Mouse (Mus musculus) erythroblast, adult 5-6 weeks (primary cell): ENCODE data around the gene Necab3. TPM values are rescaled to one million over a fixed set of nuclear protein-coding genes. Genes with fewer than 3 reads are reported as not detected.

Experiments
- ATAC-seq: replicated peaks from 2 replicates; pipeline ENCODE4 v1.8.0; 2016; ENCODE audit warnings: moderate number of reproducible peaks, mild to moderate bottlenecking, moderate TSS enrichment, inconsistent platforms; ENCODE audit not compliant: poor library complexity, low FRiP score, severe bottlenecking
- total RNA-seq, 2 experiments: library from RNA; stranded (forward) in 1 of 2; stranded (reverse) in 1 of 2; fragments of 150-400 nt in 1 of 2; fragments of 200-764, 138-1000 nt in 1 of 2; gene quantifications; 2 replicates each; pipeline versions ENCODE4 v1.2.3 to v1.2.4; 2015 to 2017; ENCODE audit warnings: low replicate concordance in 2 of 2

The Necab3 gene
- total RNA-seq, 2 experiments from 2014 or later: not detected

DNA sequence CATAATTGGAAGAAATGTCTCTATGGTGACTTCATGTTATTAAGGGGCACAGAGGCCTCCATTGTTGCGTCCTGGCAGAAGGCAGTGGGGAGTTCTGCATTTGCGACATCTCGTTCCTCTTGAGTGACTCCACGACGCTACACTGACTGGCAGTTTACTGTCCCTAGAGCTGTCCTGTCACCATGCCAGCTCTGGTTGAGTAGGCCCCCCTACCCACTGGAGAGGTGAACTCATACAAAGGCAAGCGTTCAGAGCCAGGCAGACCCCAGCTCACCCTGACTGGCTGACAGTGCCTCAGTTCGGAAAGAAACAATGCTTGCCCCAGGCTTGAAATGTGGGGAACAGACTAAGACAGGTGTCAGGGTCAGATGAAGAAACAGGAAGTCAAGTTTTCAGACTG lies 15.6 kb upstream of the Necab3 start:
- ATAC-seq: no peak

GRCm38 (mm10) chr2:154572996-154573395 lies 14.3 kb upstream of the Necab3 start:
- ATAC-seq: no peak

DNA sequence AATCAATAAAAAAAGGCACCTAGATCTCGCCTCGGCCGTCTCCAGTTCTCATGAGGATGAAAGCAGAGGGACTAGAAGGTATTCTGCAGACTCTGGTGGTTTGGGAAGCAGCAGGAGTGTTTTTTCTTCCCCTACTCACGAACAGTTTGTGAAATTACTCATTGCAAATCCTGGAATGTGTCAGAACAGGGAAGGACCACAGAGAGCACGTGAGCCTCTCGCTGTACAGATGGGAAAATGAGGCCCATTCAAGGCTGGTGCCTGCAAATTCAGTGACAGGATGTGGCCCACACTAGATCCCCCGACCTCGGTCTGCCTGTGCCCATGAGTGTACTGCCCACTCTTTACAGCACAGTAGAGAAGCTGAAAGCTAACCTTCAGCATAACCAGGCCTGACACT lies 13.3 kb upstream of the Necab3 start:
- no peak for ATAC-seq

DNA sequence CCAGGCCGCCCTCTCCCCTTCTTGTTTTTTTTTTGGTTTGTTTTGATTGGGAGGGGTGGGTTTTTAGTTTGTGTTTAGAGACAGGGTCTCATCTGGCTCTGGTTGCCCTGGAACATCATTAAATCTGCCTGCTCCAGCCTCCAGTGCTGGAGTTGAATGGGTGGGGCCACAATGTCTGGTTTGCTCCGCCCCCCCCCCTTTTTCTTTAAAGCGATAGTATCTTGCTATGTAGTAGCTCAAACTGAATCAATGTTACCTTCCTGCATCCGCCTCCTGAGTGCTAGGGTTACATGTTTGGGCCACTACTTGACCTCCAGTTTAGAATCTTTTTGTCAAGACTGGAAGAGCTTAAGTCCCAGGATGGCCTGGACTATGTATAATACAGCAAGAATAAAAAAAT lies 12.6 kb upstream of the Necab3 start:
- no peak for ATAC-seq

DNA sequence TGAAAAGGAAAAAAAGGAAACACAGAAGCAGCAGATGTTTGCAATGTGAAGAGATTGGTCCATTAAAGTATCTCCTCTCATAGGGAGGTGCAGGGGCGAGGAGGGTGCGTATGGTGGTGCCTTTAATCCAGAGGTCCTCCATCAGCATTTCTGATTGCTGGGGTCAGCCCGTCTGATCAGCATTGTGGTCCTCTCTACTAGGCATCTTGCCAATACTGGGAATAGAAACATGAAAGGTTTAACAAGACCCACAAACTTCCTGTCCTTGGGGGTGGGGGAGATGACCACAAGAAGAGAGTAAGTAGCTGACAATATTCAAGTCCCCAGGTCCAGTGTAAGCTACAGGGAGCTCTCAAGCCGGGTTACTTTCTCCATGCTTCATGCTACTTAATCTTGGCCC lies 12.0 kb upstream of the Necab3 start:
- ATAC-seq: no peak

DNA sequence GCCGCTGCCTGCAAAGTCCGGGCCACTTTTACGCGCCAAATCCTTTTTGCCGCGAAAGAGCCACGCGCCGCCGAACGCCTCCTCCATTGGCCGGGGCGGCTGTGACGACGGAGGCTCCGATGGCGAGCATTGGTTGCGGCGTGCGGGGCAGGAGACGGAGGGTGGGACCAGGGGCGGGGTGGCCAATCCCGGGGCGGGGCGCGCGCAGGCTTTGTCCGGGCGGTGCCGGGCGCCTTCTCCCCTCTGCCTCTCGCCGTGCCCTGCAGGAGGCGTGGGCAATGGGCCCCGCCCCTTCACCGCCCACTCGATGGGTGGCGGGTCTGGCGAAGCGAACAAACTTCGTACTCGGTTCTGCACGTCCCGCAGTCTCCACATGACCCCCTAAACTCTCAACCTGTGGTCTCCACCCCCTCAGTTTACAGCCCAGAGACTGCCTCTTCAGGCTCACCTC lies 11.2 kb upstream of the Necab3 start, which contains the start of gene E2f1:
E2f1 (minus strand) TSS at position 57 of the 451 bp plus-strand sequence.
- peak; percentile 88 for ATAC-seq

DNA sequence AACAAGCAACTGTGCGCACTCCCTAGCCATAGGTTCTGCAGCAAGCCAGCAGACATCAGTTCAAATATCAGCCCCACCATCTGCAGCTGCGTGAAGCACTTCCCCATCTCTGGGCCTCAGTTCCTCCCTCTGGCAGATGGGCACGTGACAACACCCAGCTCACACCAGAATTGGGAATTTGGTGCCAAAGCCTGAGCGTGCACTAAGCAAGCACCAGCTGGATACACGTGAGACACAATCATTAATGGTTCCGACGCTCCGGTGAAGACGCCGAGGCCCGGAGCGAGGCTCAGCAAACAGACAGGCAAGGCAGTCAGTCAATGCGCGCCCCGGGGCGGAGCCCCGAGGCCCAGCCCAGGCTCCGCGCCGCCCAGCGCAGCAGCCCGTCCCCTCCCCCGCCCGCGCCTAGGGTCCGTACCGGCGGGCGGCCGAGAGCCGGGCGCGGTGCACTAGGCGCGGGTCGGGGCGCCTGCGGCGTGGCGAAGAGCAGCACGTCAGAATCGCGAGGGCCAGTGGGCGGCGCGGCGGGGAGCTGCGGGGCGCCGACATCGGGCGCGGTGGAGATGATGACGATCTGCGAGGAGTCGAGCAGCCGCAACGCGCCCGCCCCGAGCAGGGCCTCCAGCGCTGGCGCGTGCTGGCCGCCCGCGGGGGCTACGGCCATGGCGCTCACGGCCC lies 10.5 kb upstream of the Necab3 start:
- ATAC-seq: peak; percentile 66

DNA sequence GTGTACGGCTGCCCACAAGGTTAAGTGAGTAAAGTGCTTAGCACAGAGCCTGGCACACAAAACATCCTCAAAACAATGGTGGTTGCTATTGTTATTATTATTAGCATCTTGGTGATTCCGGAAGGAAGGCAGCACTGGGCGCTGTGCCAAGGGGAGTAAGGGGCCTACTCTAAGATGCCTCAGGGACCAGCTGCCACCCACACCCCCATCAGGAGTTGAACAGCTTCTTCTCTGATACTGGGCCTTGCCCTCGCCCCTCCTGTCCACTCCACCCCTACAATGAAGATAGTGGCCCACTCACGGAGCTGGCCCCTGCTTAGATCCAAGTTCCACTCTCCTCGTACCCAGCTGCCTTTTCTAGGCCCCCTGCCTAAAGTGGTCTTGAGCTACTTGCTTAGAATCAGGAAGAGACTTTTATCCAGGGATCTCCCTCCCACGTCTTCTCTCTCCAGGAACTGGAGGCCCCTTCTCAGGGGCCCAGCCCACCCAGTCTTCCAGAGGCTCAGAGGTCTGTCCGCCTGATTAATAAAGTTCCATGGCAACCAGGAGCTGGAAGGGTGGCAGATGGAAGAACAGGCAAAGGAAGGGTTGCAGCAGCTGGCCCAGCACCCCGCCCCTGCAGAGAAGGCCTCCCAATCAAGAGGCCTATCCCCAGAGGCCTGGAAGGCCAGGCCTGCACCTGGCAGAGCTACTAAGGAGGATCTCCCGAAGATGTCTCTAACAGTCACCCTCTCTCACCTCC lies 9.8 kb upstream of the Necab3 start:
- ATAC-seq: peak; percentile 46

DNA sequence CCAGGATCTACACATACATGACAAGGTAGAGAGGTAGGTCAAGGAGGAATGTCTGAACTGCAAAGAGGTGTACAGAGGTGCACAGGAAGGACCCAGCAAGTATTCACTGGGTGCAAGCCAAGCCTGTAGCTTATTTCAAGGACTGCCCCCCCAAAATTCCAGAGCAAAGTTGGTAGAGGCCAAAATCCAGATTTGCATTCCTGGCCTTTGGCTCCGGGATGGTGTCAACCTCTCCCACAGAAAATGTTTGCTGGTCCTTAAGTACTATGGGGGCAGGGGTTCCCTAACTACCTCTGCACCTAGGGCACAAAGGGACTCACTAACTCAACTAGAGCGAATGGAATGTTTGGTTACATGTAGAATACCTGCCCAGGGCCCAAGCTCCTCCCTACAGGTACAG lies 9.1 kb upstream of the Necab3 start:
- no peak for ATAC-seq

DNA sequence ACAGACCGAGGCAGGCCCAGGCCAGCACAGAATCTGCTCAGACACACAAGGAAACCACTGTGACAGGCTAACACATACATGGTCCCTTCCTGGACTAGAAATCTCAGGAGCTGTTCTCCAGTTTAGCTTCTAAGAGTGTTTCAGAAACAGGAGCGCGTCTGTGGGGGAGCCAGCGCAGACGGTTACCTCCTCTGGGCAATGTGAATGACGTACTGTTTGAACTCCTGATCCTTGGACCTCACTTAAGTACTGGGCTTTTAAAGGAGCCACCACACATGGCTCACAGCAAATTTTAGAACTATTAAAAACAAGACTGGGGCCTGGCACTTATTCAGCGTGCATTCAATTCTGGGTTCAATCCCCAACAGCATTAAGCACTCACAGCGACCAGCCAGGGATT lies 8.0 kb upstream of the Necab3 start:
- ATAC-seq: no peak

- ATAC-seq: no peak
These were observed 6.9 kb upstream of the Necab3 start for GRCm38 (mm10) chr2:154565562-154565961.

- ATAC-seq: no peak
These were observed 5.0 kb upstream of the Necab3 start for GRCm38 (mm10) chr2:154563612-154564170.

- no peak for ATAC-seq
These were observed 1.4 kb downstream of the Necab3 start for GRCm38 (mm10) chr2:154557184-154557832.

- no peak for ATAC-seq
These were observed 3.5 kb downstream of the Necab3 start for GRCm38 (mm10) chr2:154555235-154555634.

- ATAC-seq: peak; percentile 36; the same call in 1 of the 2 replicates
These were observed 6.2 kb downstream of the Necab3 start for GRCm38 (mm10) chr2:154552424-154552907.

GRCm38 (mm10) chr2:154551927-154552326 lies 6.8 kb downstream of the Necab3 start:
- ATAC-seq: no peak

- no peak for ATAC-seq
These were observed 7.2 kb downstream of the Necab3 start, which contains the start of gene Actl10 for GRCm38 (mm10) chr2:154551476-154551875. TSS of gene Actl10 (plus strand) at chr2:154551776.

- ATAC-seq: no peak
These were observed 7.8 kb downstream of the Necab3 start for GRCm38 (mm10) chr2:154550937-154551336.

DNA sequence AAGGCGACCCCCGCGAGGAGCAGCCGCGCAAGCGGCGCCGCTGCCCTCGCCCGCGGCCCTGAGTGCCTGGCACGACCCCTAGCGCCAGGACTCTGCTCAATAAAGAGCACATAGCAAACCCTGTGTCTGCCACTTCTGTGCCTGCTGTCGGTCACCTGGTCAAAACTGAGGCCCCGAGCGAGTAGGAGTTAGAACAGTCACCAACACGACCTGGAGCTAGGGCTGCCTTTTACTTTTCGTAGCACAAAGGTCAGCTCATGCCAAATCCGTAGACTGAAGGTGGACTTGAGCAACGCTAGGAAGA lies 8.9 kb downstream of the Necab3 start:
- no peak for ATAC-seq

- ATAC-seq: peak; percentile 50
These were observed 9.4 kb downstream of the Necab3 start for GRCm38 (mm10) chr2:154549127-154549885.
